Mouse (Mus musculus): Measurements from ENCODE around the gene Slc25a47. TPM values are rescaled to one million over a fixed set of nuclear protein-coding genes. Genes with fewer than 3 reads are reported as not detected.

Slc25a47 gene
- polyA plus RNA-seq, 1 experiment, result 9.2 TPM

- Histone ChIP-seq H3K4me3 (ENCODE audit: insufficient read depth, low read length) (peak overlapping the region; percentile 82), H3K4me1 (ENCODE audit: control insufficient read depth, insufficient read depth, low read length) (peaks cover 6% of the 10 kb centered on the region), H3K27ac (ENCODE audit: insufficient read depth, low read length) (no peak overlapping the region)
- TF ChIP-seq POLR2A (IDR thresholded peaks at IDR 0.05; ENCODE audit: extremely low read depth, insufficient read depth, low read length), result no peak
- no peak for TF ChIP-seq CTCF (IDR thresholded peaks at IDR 0.05; ENCODE audit: extremely low read depth, insufficient read depth, low read length)
Measured at GRCm38 (mm10) chr12:108894432-108894816, 58.6 kb downstream of the Slc25a47 start.

GRCm38 (mm10) chr12:108896006-108896405 is 60.2 kb downstream of the Slc25a47 start:
- TF ChIP-seq CTCF (IDR thresholded peaks at IDR 0.05; ENCODE audit: extremely low read depth, insufficient read depth, low read length) (0 out of 2 replicates have a peak, but pooled peaks have one; percentile 19), POLR2A (IDR thresholded peaks at IDR 0.05; ENCODE audit: extremely low read depth, insufficient read depth, low read length) (no peak)
- H3K4me1 ChIP-seq (ENCODE audit: control insufficient read depth, insufficient read depth, low read length), result peaks cover 6% of the 10 kb centered on the region
- H3K27ac ChIP-seq (ENCODE audit: insufficient read depth, low read length), result no peak overlapping the region
- no peak overlapping the region for H3K4me3 ChIP-seq (ENCODE audit: insufficient read depth, low read length)

GRCm38 (mm10) chr12:108901346-108901745 is 65.5 kb downstream of the Slc25a47 start:
- TF ChIP-seq POLR2A (IDR thresholded peaks at IDR 0.05; ENCODE audit: extremely low read depth, insufficient read depth, low read length) (no peak), CTCF (IDR thresholded peaks at IDR 0.05; ENCODE audit: extremely low read depth, insufficient read depth, low read length) (no peak)
- Histone ChIP-seq H3K27ac (ENCODE audit: insufficient read depth, low read length) (no peak overlapping the region), H3K4me3 (ENCODE audit: insufficient read depth, low read length) (no peak overlapping the region), H3K4me1 (ENCODE audit: control insufficient read depth, insufficient read depth, low read length) (no peaks in the 10 kb centered on the region; the same call in 1 of the 2 replicates)

GRCm38 (mm10) chr12:108902940-108903339 is 67.1 kb downstream of the Slc25a47 start:
- H3K4me1 ChIP-seq (ENCODE audit: control insufficient read depth, insufficient read depth, low read length), result no peaks in the 10 kb centered on the region; the same call in 1 of the 2 replicates
- TF ChIP-seq CTCF (IDR thresholded peaks at IDR 0.05; ENCODE audit: extremely low read depth, insufficient read depth, low read length) (peak; percentile 91), POLR2A (IDR thresholded peaks at IDR 0.05; ENCODE audit: extremely low read depth, insufficient read depth, low read length) (no peak)
- H3K4me3 ChIP-seq (ENCODE audit: insufficient read depth, low read length), result no peak overlapping the region
- no peak overlapping the region for H3K27ac ChIP-seq (ENCODE audit: insufficient read depth, low read length)

GRCm38 (mm10) chr12:108903600-108904275 is 67.9 kb downstream of the Slc25a47 start:
- TF ChIP-seq CTCF (IDR thresholded peaks at IDR 0.05; ENCODE audit: extremely low read depth, insufficient read depth, low read length), result peak; percentile 68; the same call in 1 of the 2 replicates
- TF ChIP-seq POLR2A (IDR thresholded peaks at IDR 0.05; ENCODE audit: extremely low read depth, insufficient read depth, low read length), result no peak

GRCm38 (mm10) chr12:108904276-108904653 is 68.4 kb downstream of the Slc25a47 start:
- H3K4me3 ChIP-seq (ENCODE audit: insufficient read depth, low read length), result no peak overlapping the region
- no peak overlapping the region for H3K27ac ChIP-seq (ENCODE audit: insufficient read depth, low read length)
- no peak for TF ChIP-seq CTCF (IDR thresholded peaks at IDR 0.05; ENCODE audit: extremely low read depth, insufficient read depth, low read length)
- no peak for TF ChIP-seq POLR2A (IDR thresholded peaks at IDR 0.05; ENCODE audit: extremely low read depth, insufficient read depth, low read length)
- no peaks in the 10 kb centered on the region; the same call in 1 of the 2 replicates for H3K4me1 ChIP-seq (ENCODE audit: control insufficient read depth, insufficient read depth, low read length)

More at GRCm38 (mm10) chr12:108903600-108904275, 67.9 kb downstream of the Slc25a47 start:
- H3K4me1 ChIP-seq (ENCODE audit: control insufficient read depth, insufficient read depth, low read length), result no peaks in the 10 kb centered on the region; the same call in 1 of the 2 replicates
- no peak overlapping the region for H3K4me3 ChIP-seq (ENCODE audit: insufficient read depth, low read length)
- no peak overlapping the region for H3K27ac ChIP-seq (ENCODE audit: insufficient read depth, low read length)

- Histone ChIP-seq H3K4me1 (ENCODE audit: control insufficient read depth, insufficient read depth, low read length) (no peaks in the 10 kb centered on the region; the same call in 1 of the 2 replicates), H3K27ac (ENCODE audit: insufficient read depth, low read length) (no peak overlapping the region), H3K4me3 (ENCODE audit: insufficient read depth, low read length) (no peak overlapping the region)
- no peak for TF ChIP-seq POLR2A (IDR thresholded peaks at IDR 0.05; ENCODE audit: extremely low read depth, insufficient read depth, low read length)
- TF ChIP-seq CTCF (IDR thresholded peaks at IDR 0.05; ENCODE audit: extremely low read depth, insufficient read depth, low read length), result no peak
Measured at GRCm38 (mm10) chr12:108905620-108906302, 69.9 kb downstream of the Slc25a47 start.

GRCm38 (mm10) chr12:108906398-108906797 is 70.6 kb downstream of the Slc25a47 start:
- H3K4me1 ChIP-seq (ENCODE audit: control insufficient read depth, insufficient read depth, low read length), result no peaks in the 10 kb centered on the region; the same call in 1 of the 2 replicates
- TF ChIP-seq POLR2A (IDR thresholded peaks at IDR 0.05; ENCODE audit: extremely low read depth, insufficient read depth, low read length), result no peak
- no peak for TF ChIP-seq CTCF (IDR thresholded peaks at IDR 0.05; ENCODE audit: extremely low read depth, insufficient read depth, low read length)
- no peak overlapping the region for H3K27ac ChIP-seq (ENCODE audit: insufficient read depth, low read length)
- H3K4me3 ChIP-seq (ENCODE audit: insufficient read depth, low read length), result no peak overlapping the region

Other genes with a start within 250 kb of the Slc25a47 start
- gene Degs2, start 133.7 kb upstream of the Slc25a47 start, polyA plus RNA-seq (2012; rRNA removed), result 8.5 and 9.4 TPM in 2 replicates
- 22.1 and 23.2 TPM in 2 replicates for gene Yy1, start 43.1 kb upstream of the Slc25a47 start, polyA plus RNA-seq (2012; rRNA removed)
- gene Slc25a29, start 163 bp upstream of the Slc25a47 start, polyA plus RNA-seq (2012; rRNA removed), result 17.4 and 18.0 TPM in 2 replicates
- 13.6 and 15.5 TPM in 2 replicates for gene Wdr25, start 57.6 kb downstream of the Slc25a47 start, polyA plus RNA-seq (2012; rRNA removed)
- gene Wars, start 58.1 kb downstream of the Slc25a47 start, polyA plus RNA-seq (2012; rRNA removed), result 98.2 and 103 TPM in 2 replicates
- gene Begain, start 232.2 kb downstream of the Slc25a47 start, polyA plus RNA-seq (2012; rRNA removed), result 158 and 165 TPM in 2 replicates